Mouse (Mus musculus) midbrain, postnatal 0 days (tissue): ENCODE results near the gene Lhcgr. TPM values are rescaled to one million over a fixed set of nuclear protein-coding genes. Genes with fewer than 3 reads are reported as not detected.
A peak's percentile ranks its signal among the peaks of the same experiment; 100 is the strongest.

Source experiments
- ATAC-seq: fragments of 200-750 bp; cut with Nextera tagmentation; 2 replicates; pipeline ENCODE4 v1.8.0; 2017; ENCODE audit warnings: moderate number of reproducible peaks, mild to moderate bottlenecking, moderate TSS enrichment, moderate library complexity; ENCODE audit not compliant: low FRiP score
- DNase-seq: peaks from one replicate; pipeline ENCODE4 v3.0.0-alpha.2; 2015; ENCODE audit warnings: low spot score
- H3K27ac ChIP-seq: fragments of 300-500 bp; sonication (generic); 2 replicates; pipeline ENCODE4 v1.5.1; 2014; ENCODE audit warnings: low read depth, mild to moderate bottlenecking, low read length, mixed read lengths
- H3K27me3 ChIP-seq: fragments of 300-500 bp; sonication (generic); 2 replicates; pipeline ENCODE4 v1.6.1; 2014; ENCODE audit warnings: low read length, control low read depth, mixed read lengths; ENCODE audit not compliant: insufficient read depth
- H3K36me3 ChIP-seq: fragments of 300-500 bp; sonication (generic); 2 replicates; pipeline ENCODE4 v1.6.1; 2014; ENCODE audit warnings: low read length, control low read depth, mixed read lengths; ENCODE audit not compliant: insufficient read depth
- H3K4me1 ChIP-seq: fragments of 300-500 bp; sonication (generic); 2 replicates; pipeline ENCODE4 v1.6.1; 2014; ENCODE audit warnings: mild to moderate bottlenecking, control low read depth, antibody characterized with exemption, low read length, mixed read lengths; ENCODE audit not compliant: insufficient read depth
- H3K4me2 ChIP-seq: fragments of 300-500 bp; sonication (generic); 2 replicates; pipeline ENCODE4 v1.6.1; 2014; ENCODE audit warnings: low read depth, mild to moderate bottlenecking, low read length, mixed read lengths; ENCODE audit not compliant: poor library complexity, severe bottlenecking
- H3K4me3 ChIP-seq: fragments of 300-500 bp; sonication (generic); 2 replicates; pipeline ENCODE4 v1.5.1; 2014; ENCODE audit warnings: low read depth, mild to moderate bottlenecking, low read length, moderate library complexity
- H3K9ac ChIP-seq: fragments of 300-500 bp; sonication (generic); replicated peaks from 2 replicates; pipeline ENCODE4 v1.6.1; 2014; ENCODE audit warnings: mild to moderate bottlenecking, low read length, moderate library complexity, mixed read lengths; ENCODE audit not compliant: poor library complexity, severe bottlenecking
- H3K9me3 ChIP-seq: fragments of 300-500 bp; sonication (generic); 2 replicates; pipeline ENCODE4 v1.6.1; 2016; ENCODE audit warnings: low read length, control low read depth
- CTCF ChIP-seq: IDR thresholded peaks from 2 replicates; pipeline ENCODE4 v1.5.1; 2016; ENCODE audit warnings: antibody characterized with exemption, mild to moderate bottlenecking
- WGBS: fragments of 180-500 bp; shearing (Covaris S2); extraction: QIAGEN DNeasy Blood & Tissue Kit; methylation state at CpG from one replicate; pipeline ENCODE4 v1.1.7; 2014; 5-methylcytosine and 5-hydroxymethylcytosine counted together
- polyA plus RNA-seq: library from polyadenylated mRNA; unstranded; fragments of >200 nt; fragmentation: Nextera tagmentation; extraction: Ambion mirVana; gene quantifications from 2 replicates; pipeline ENCODE4 v1.2.1, GENCODE M21; 2015
- total RNA-seq: library from RNA; depleted of rRNA; stranded (reverse); fragments of >200 nt; gene quantifications from 2 replicates; pipeline ENCODE4 v1.2.3, GENCODE M21; 2014

The Lhcgr gene
- total and polyA plus RNA-seq, 2 experiments from 2014 or later: 0.74 to 0.88 TPM

- no peak for TF ChIP-seq CTCF
- ATAC-seq: no peak
- 60% methylated on average over 7 of the region's 7 CpGs for WGBS
- Histone ChIP-seq H3K36me3 (no peaks in the 10 kb centered on the region), H3K4me3 (no peak overlapping the region), H3K27ac (no peak overlapping the region), H3K9me3 (no peaks in the 10 kb centered on the region), H3K4me2 (no peak overlapping the region), H3K9ac (no peak overlapping the region), H3K27me3 (no peaks in the 10 kb centered on the region), H3K4me1 (peaks cover 8% of the 10 kb centered on the region; the same call in 1 of the 2 replicates)
- DNase-seq: no peak
These were observed 21.7 kb downstream of the Lhcgr start for GRCm38 (mm10) chr17:88770081-88770480.

GRCm38 (mm10) chr17:88769283-88769859, 22.4 kb downstream of the Lhcgr start:
- H3K4me2 ChIP-seq: no peak overlapping the region
- ATAC-seq (peak; percentile 47; the same call in 1 of the 2 replicates), DNase-seq (peak; percentile 70)
- no peak overlapping the region for H3K27ac ChIP-seq
- no peak for TF ChIP-seq CTCF
- H3K9me3 ChIP-seq: no peaks in the 10 kb centered on the region
- H3K9ac ChIP-seq: no peak overlapping the region
- WGBS: 16% methylated on average over 2 of the region's 2 CpGs
- no peaks in the 10 kb centered on the region for H3K36me3 ChIP-seq
- peaks cover 8% of the 10 kb centered on the region; the same call in 1 of the 2 replicates for H3K4me1 ChIP-seq
- H3K27me3 ChIP-seq: no peaks in the 10 kb centered on the region
- H3K4me3 ChIP-seq: no peak overlapping the region

GRCm38 (mm10) chr17:88766857-88767256, 24.9 kb downstream of the Lhcgr start:
- ATAC-seq (no peak), DNase-seq (no peak)
- H3K9me3 ChIP-seq: no peaks in the 10 kb centered on the region
- WGBS: 90% methylated on average over 6 of the region's 6 CpGs
- no peak overlapping the region for H3K27ac ChIP-seq
- H3K27me3 ChIP-seq: no peaks in the 10 kb centered on the region
- TF ChIP-seq CTCF: peak; percentile 20; the same call in 1 of the 2 replicates
- H3K9ac ChIP-seq: no peak overlapping the region
- no peak overlapping the region for H3K4me2 ChIP-seq
- H3K4me1 ChIP-seq: 0 out of 2 replicates have a peak, but pooled peaks cover 4% of the 10 kb centered on the region
- H3K36me3 ChIP-seq: no peaks in the 10 kb centered on the region
- no peak overlapping the region for H3K4me3 ChIP-seq

GRCm38 (mm10) chr17:88764136-88764485, 27.7 kb downstream of the Lhcgr start:
- H3K36me3 ChIP-seq: no peaks in the 10 kb centered on the region
- H3K27ac ChIP-seq: no peak overlapping the region
- WGBS: 44% methylated on average over 3 of the region's 3 CpGs
- H3K27me3 ChIP-seq: no peaks in the 10 kb centered on the region
- H3K4me1 ChIP-seq: no peaks in the 10 kb centered on the region
- ATAC-seq (no peak), DNase-seq (no peak)
- no peaks in the 10 kb centered on the region for H3K9me3 ChIP-seq
- TF ChIP-seq CTCF: peak; percentile 19; the same call in 1 of the 2 replicates
- H3K4me3 ChIP-seq: no peak overlapping the region
- H3K4me2 ChIP-seq: no peak overlapping the region
- no peak overlapping the region for H3K9ac ChIP-seq

GRCm38 (mm10) chr17:88763396-88764135, 28.2 kb downstream of the Lhcgr start:
- no peak overlapping the region for H3K4me2 ChIP-seq
- no peak for DNase-seq
- H3K9ac ChIP-seq: no peak overlapping the region
- H3K9me3 ChIP-seq: no peaks in the 10 kb centered on the region
- no peak for ATAC-seq
- TF ChIP-seq CTCF: no peak
- H3K27me3 ChIP-seq: no peaks in the 10 kb centered on the region
- no peak overlapping the region for H3K4me3 ChIP-seq
- 0 out of 2 replicates have a peak, but pooled peaks cover 2% of the 10 kb centered on the region for H3K4me1 ChIP-seq
- no peak overlapping the region for H3K27ac ChIP-seq
- no peaks in the 10 kb centered on the region for H3K36me3 ChIP-seq
- 31% methylated on average over 5 of the region's 5 CpGs for WGBS

GRCm38 (mm10) chr17:88758003-88758437, 33.8 kb downstream of the Lhcgr start:
- no peak; the same call in 1 of the 2 replicates for TF ChIP-seq CTCF
- H3K27ac ChIP-seq: peak overlapping the region; percentile 52
- H3K9me3 ChIP-seq: no peaks in the 10 kb centered on the region
- DNase-seq (peak; percentile 53), ATAC-seq (peak; percentile 74)
- 5% methylated on average over 9 of the region's 9 CpGs for WGBS
- no peaks in the 10 kb centered on the region for H3K36me3 ChIP-seq
- H3K9ac ChIP-seq: no peak overlapping the region
- H3K4me3 ChIP-seq: no peak overlapping the region
- no peaks in the 10 kb centered on the region for H3K27me3 ChIP-seq
- H3K4me2 ChIP-seq: peak overlapping the region; percentile 23
- peaks cover 12% of the 10 kb centered on the region; the same call in 1 of the 2 replicates for H3K4me1 ChIP-seq
